Mouse (Mus musculus): ENCODE measurements around the gene Pygm. TPM values are rescaled to one million over a fixed set of nuclear protein-coding genes. Genes with fewer than 3 reads are reported as not detected.
A peak's percentile ranks its signal among the peaks of the same experiment; 100 is the strongest.

Gene Pygm
- polyA plus RNA-seq, 1 experiment from 2014 or later: 0.59 TPM

DNA sequence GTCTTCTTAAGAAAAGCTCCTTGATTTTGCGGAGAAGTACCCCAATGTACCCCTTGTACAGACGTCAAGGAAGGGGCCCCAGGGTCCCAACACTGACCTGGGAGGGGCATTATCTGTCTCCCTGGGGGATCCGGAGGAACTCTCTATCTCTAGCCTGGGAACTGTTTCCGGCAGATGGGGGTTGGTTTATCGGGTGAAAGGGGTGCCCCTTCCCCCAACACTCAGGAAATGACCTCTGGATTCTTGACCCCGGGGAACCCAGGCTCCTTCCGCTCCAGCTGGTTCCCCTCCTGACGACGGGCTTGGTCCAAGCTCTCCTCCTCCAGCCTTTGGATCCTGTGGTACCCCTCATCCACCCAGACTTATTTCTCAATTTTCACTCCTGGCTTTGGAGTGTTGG, 17.8 kb downstream of the Pygm start:
- WGBS (ENCODE audit: missing documents): 6% methylated on average over 9 of the region's 9 CpGs
- H3K4me3 ChIP-seq (ENCODE audit: inconsistent target): peak overlapping the region; percentile 22; the same call in 1 of the 2 replicates

DNA sequence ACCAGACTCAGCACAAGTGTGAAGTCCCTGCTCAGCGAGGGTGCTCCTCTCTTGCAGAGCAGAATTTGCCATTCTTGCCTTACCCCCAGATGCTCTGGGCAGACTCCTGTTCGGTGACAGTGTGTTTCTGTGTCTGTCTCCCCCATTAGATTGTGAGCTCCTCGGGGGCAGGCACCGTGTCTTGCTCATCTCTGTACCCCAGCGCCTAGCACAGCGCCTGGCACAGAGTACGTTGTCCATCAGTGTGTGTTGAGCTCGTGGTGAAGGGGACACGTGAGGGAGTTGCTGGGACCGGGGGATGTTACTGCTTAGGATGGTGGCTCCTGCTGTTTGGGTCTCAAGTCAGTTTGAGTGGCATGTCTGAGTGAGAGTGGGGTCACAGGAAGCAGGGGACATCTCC, 19.7 kb downstream of the Pygm start:
- Histone ChIP-seq H3K79me2 (ENCODE audit: inconsistent target) (no peaks in the 10 kb centered on the region), H3K36me3 (ENCODE audit: inconsistent target) (no peaks in the 10 kb centered on the region), H3K4me3 (ENCODE audit: inconsistent target) (no peak overlapping the region), H3K27ac (no peak overlapping the region)
- 92% methylated on average over 9 of the region's 10 CpGs for whole genome bisulfite sequencing (ENCODE audit: missing documents)

More for the DNA sequence above, 17.8 kb downstream of the Pygm start:
- no peaks in the 10 kb centered on the region for H3K79me2 ChIP-seq (ENCODE audit: inconsistent target)
- H3K36me3 ChIP-seq (ENCODE audit: inconsistent target): no peaks in the 10 kb centered on the region
- H3K27ac ChIP-seq: no peak overlapping the region

DNA sequence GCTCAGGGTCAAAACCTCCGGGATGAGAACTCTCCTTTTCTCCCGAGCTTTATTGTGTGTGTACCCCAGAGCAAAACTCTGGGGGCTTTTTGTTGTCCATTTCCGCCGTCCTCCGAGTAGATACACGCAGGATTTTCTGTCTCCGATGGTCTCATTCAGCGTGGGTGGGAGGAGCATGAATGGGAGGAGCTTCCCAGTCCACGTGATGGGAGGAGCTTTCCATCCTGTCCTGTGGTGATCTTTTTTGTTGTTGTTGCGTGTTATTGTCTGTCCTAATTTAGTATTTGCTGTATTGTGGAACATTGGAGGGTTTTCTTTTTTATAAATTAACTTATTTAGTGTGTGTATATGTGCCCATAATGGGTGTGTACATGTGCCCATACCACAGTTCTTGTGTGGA, 21.2 kb downstream of the Pygm start:
- 77% methylated on average over 10 of the region's 10 CpGs for WGBS (ENCODE audit: missing documents)
- H3K36me3 ChIP-seq (ENCODE audit: inconsistent target): no peaks in the 10 kb centered on the region

DNA sequence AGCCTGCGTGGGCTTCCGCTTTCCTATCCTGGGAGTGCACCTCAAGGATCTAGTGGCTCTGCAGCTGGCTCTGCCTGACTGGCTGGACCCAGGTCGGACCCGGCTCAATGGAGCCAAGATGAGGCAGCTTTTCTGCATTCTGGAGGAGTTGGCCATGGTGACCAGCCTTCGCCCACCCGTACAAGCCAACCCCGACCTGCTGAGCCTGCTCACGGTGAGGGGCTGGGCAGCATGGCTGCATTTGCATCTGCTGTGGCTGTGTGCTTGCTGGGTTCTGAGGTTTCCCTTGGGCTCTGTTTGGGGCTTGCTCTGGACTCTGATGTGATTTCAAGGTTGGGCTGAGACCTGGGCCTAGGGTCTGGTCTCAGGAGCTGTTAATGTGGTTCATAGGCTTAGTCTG, 22.9 kb downstream of the Pygm start:
- H3K36me3 ChIP-seq (ENCODE audit: inconsistent target): no peaks in the 10 kb centered on the region
- WGBS (ENCODE audit: missing documents): 99% methylated on average over 6 of the region's 8 CpGs
- H3K4me3 ChIP-seq (ENCODE audit: inconsistent target): no peak overlapping the region
- H3K79me2 ChIP-seq (ENCODE audit: inconsistent target): no peaks in the 10 kb centered on the region
- H3K27ac ChIP-seq: no peak overlapping the region

More for the DNA sequence above, 21.2 kb downstream of the Pygm start:
- H3K4me3 ChIP-seq (ENCODE audit: inconsistent target): no peak overlapping the region
- no peaks in the 10 kb centered on the region for H3K79me2 ChIP-seq (ENCODE audit: inconsistent target)
- no peak overlapping the region for H3K27ac ChIP-seq

DNA sequence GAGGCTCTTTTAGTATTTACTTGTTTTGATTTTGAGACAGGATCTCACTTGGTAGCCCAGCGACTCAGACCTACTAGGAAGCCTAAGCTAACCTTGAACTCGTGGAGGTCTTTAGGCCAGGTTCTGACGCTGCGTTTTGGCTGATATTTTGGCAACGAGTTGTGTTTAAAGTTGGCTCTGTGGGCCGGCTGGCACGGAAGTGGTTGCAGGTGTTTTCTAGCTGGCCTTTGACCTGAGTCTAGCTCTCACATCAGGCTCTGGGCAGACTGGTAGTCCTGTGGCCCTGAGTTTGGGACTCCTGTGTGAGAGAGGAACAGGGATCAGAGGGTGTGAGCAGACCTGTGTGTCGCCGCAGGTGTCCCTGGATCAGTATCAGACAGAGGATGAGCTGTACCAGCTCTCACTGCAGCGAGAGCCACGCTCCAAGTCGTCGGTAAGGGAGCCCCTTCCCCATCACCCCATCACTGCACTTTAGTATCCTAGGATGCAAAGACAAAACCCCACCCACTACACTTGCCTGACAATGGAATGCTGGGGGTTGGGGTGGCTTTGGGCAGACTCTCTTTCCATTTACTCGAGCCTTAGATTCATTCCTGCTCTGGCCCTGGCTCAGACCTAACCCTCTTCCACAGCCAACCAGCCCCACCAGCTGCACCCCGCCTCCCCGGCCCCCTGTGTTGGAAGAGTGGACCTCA, 23.8 kb downstream of the Pygm start:
- H3K27ac ChIP-seq: no peak overlapping the region
- H3K4me3 ChIP-seq (ENCODE audit: inconsistent target): no peak overlapping the region
- no peaks in the 10 kb centered on the region for H3K36me3 ChIP-seq (ENCODE audit: inconsistent target)
- WGBS (ENCODE audit: missing documents): 94% methylated on average over 16 of the region's 16 CpGs
- H3K79me2 ChIP-seq (ENCODE audit: inconsistent target): no peaks in the 10 kb centered on the region

DNA sequence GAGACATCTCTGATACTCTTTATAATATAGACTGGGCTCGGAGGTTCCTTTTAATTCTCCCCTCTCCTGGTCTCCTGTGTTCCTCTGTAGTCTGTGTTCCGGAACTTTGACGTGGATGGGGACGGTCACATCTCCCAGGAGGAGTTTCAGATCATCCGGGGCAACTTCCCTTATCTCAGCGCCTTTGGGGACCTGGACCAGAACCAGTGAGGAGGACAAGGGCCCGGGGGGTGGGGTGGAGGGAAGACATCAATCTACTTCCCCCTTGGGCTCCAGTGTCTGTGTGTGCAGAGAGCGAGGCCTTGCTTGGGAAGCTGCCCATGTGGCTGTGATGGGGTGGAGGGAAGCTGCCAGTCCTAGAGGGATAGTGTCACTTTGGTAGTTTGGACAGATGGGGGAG, 24.6 kb downstream of the Pygm start:
- Histone ChIP-seq H3K79me2 (ENCODE audit: inconsistent target) (no peaks in the 10 kb centered on the region), H3K36me3 (ENCODE audit: inconsistent target) (no peaks in the 10 kb centered on the region), H3K4me3 (ENCODE audit: inconsistent target) (no peak overlapping the region), H3K27ac (no peak overlapping the region)
- WGBS (ENCODE audit: missing documents): 47% methylated on average over 8 of the region's 8 CpGs

DNA sequence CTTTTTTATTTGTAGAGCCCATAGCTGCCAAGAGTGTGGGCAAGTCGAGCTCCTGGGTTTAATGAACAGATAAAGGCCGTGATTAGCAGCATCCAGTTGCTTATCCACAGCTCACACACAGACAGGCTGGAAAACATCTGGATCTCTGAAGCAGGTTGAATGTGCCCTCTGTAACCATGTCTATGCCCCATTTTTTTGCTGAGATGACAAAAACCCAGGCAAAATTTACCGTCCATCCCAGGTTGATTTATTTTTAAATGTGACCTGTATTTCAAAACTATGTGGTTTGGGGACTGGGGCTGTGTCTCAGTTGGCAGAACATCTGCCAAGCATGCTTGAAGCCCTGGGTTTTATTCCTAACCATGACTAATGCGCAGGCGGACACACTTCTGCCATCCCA, 25.0 kb downstream of the Pygm start:
- Histone ChIP-seq H3K36me3 (ENCODE audit: inconsistent target) (no peaks in the 10 kb centered on the region), H3K79me2 (ENCODE audit: inconsistent target) (no peaks in the 10 kb centered on the region), H3K27ac (no peak overlapping the region), H3K4me3 (ENCODE audit: inconsistent target) (no peak overlapping the region)
- WGBS (ENCODE audit: missing documents): 98% methylated on average over 5 of the region's 5 CpGs

DNA sequence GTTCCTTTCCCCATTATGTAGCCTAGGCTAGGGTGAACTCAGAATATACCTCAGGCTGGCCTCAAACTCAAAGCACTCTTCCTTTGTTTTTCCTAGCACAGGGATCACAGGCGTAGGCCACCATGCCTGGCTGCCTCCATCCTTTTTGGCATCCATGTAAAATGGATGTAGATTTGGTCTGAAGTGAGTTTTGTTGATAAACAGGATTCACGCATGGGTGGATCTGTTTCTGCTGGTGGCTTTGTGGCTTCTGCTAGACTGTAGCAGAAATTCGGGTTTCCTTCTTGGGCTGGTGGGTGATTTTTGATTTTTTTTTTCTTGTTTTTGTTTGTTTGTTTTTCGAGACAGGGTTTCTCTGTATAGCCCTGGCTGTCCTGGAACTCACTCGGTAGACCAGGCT, 25.7 kb downstream of the Pygm start:
- no peaks in the 10 kb centered on the region for H3K79me2 ChIP-seq (ENCODE audit: inconsistent target)
- H3K4me3 ChIP-seq (ENCODE audit: inconsistent target): no peak overlapping the region
- no peak overlapping the region for H3K27ac ChIP-seq
- WGBS (ENCODE audit: missing documents): 91% methylated on average over 4 of the region's 5 CpGs
- no peaks in the 10 kb centered on the region for H3K36me3 ChIP-seq (ENCODE audit: inconsistent target)

DNA sequence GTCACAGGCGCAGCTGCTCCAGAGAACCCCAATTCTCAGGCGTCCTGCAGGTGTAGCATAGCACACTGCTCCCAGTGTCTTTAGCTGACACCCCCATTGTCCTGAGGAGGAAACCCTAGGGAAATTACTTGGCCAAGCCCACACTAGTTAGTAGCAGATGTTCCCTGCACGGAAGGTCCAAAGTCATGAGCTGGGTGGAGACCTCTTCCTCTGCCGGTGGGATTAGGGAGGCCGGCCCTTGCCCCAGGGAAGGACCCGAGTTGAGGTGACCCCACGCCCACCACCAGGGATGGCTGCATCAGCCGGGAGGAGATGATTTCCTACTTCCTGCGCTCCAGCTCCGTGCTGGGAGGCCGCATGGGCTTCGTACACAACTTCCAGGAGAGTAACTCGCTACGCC, 28.6 kb downstream of the Pygm start:
- no peak overlapping the region for H3K4me3 ChIP-seq (ENCODE audit: inconsistent target)
- no peaks in the 10 kb centered on the region for H3K79me2 ChIP-seq (ENCODE audit: inconsistent target)
- 98% methylated on average over 14 of the region's 14 CpGs for WGBS (ENCODE audit: missing documents)
- H3K27ac ChIP-seq: no peak overlapping the region
- H3K36me3 ChIP-seq (ENCODE audit: inconsistent target): no peaks in the 10 kb centered on the region

DNA sequence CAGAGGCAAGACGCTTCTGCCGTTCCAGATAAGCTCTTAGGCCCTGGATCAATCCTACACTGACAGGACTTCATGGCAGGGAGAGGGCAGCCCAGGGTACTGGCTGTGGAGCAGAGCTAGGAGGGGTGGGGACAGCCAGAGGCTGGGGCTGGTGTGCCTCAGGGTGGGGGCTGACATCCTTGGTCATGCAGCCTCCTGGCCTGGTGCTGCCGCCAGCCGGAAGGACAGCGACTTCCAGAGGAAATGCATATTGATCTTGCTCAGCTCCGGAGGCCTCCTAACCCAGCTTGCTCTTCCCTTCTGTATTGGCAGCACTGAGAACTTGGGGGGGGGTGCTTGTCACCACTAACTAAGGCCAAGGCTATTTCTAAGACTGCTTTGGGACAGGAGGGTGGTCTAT, 31.3 kb downstream of the Pygm start:
- WGBS (ENCODE audit: missing documents): 77% methylated on average over 5 of the region's 6 CpGs
- Histone ChIP-seq H3K36me3 (ENCODE audit: inconsistent target) (no peaks in the 10 kb centered on the region), H3K27ac (no peak overlapping the region), H3K79me2 (ENCODE audit: inconsistent target) (no peaks in the 10 kb centered on the region), H3K4me3 (ENCODE audit: inconsistent target) (no peak overlapping the region)

DNA sequence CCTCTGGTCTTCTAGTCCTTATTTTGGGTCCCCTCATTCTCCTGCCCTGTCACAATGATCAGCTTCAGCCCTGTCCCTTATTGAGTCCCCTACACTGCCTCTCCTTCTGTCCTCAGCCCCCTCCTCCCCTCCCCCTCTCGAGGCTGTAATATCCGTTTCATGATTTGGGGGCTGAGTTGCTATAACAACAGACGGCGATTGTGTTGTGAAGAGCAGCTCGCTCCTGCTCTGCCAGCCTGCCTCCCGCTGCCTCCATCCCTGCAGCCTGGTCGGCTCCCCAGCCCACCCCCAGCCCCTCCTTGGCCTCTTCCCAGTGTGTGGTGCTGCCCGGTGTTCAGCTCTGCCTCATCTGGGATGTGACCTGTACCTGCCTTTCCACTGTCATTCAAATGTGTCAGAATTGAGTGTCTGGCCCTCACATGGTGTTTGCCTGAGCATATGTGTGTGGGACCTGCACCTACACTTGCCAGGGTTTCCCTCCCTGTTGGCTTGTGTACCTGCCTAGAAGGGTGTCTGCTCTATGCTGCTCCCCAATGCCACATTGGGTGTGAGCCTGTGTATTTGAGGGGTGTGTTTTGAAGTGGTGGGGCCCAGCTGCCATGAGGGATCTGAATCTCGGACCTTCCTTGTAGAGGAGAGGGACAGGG, 32.0 kb downstream of the Pygm start:
- no peak overlapping the region for H3K27ac ChIP-seq
- H3K36me3 ChIP-seq (ENCODE audit: inconsistent target): no peaks in the 10 kb centered on the region
- WGBS (ENCODE audit: missing documents): 59% methylated on average over 9 of the region's 9 CpGs
- H3K4me3 ChIP-seq (ENCODE audit: inconsistent target): no peak overlapping the region
- H3K79me2 ChIP-seq (ENCODE audit: inconsistent target): no peaks in the 10 kb centered on the region

DNA sequence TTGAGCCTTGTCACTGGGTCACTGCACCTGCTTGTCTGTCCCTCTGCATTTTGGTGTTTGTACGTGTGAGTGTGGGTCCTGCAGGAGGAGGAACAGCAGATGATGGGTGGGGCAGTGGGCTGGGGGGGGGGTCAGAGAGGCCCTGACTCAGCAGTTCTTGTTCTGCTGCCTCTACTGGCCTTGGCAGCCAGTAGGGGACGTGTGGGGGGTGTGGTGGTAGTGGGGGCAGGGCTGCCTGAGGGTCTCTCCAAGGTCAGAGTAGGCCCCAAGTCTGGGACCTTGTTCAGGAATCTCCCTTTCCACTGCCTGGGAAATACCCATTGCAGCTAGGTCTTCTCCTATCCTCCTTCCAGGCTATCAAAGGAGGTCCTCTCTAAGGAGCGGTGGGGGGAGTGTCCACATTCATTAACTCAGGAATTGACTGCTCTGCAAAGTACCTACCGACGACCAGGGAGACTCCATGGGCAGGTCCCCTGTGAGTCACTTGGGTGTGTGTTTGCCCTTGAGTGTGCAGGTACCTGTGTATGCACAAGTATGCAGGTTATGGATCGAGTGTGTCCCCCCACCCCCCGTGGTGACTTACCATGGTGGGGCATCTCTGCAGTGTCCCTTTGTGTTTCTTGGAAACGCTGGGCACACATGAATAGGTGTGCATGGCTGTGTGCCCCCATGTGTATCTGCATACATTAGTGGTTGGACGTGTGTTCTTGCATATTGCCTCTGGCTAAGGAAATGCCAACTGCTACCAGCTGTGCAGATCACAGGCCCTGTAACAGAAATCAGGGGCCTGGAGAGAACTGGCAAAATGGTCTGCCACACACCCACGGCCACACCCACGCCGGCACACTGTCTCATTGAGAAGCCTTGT, 32.9 kb downstream of the Pygm start:
- WGBS (ENCODE audit: missing documents): 76% methylated on average over 12 of the region's 12 CpGs
- Histone ChIP-seq H3K4me3 (ENCODE audit: inconsistent target) (no peak overlapping the region), H3K79me2 (ENCODE audit: inconsistent target) (no peaks in the 10 kb centered on the region), H3K27ac (no peak overlapping the region), H3K36me3 (ENCODE audit: inconsistent target) (no peaks in the 10 kb centered on the region)

DNA sequence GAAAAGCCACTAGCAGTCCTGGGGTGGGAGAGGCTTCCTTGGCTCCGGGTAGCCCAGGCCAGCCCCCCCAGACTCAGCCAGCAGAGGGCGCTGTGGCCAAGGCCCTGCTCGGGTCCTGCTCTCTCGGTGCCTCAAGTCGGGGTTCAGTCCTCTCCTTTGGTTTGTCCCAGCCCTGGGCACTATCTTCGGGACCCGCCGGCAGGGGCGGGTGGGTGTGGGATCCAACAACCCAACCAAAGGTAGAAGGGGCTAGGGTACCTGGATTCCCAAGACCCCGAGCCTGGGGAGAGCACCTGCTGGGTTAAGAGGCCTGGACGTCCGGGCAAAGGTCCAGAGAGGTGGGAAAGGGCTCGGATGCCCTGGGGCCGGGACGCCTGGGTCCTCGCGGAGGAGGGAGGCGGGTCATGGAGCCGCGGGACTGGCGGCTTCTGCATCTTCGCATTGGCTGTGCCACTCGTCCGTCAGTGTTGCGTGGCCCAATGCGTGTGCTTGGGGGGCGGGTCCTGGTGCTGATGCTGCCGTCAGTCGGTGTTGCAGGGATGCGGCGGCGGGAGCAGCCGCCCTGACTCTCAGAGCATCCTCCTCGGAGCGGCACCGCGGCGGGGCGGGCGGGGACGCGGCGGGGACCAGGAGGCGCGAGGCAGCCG, 34.2 kb downstream of the Pygm start, which contains the start of gene Nrxn2:
Nrxn2 (plus strand) TSS at position 499 of the 647 bp plus-strand sequence.
- no peaks in the 10 kb centered on the region for H3K36me3 ChIP-seq (ENCODE audit: inconsistent target)
- 2% methylated on average over 46 of the region's 46 CpGs for WGBS (ENCODE audit: missing documents)
- no peaks in the 10 kb centered on the region for H3K79me2 ChIP-seq (ENCODE audit: inconsistent target)
- no peak within 1 kb of the TSS for H3K4me3 ChIP-seq (ENCODE audit: inconsistent target)
- H3K27ac ChIP-seq: no peak within 1 kb of the TSS

DNA sequence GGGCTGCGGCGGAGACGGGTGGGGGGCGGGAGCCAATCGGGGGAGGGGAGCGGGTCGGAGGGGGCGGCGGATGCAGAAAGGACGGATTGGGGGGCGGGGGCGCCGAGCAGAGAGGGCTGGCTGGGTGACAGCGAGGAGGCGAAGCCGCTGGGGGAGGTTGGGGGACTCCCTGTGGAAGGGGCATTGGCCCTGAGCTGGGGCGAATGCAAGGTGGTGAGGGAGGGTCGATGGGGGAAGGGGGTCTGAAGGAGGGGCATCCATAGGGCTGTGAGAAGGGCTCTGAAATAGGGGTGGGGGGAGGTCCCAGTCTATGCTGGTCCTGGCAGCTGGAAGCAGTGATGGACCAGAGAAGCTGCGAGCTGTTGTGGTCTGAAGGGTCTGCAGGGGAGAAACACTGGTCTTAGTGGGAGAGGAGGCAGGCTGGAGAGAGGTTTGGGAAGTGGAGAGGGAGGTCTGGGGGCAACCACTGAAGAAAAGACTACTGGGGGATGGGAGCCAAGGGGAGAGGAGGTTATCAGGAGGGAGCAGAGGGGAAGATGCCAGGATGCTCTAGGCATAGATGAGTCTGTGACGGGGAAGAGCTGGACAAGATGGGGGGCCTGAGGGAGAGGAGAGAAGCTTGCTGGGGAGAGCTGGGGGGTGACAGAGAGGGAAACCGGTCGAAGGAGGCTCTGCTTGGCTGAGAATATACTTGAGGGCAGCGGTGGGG, 34.9 kb downstream of the Pygm start:
- no peak overlapping the region for H3K4me3 ChIP-seq (ENCODE audit: inconsistent target)
- H3K79me2 ChIP-seq (ENCODE audit: inconsistent target): no peaks in the 10 kb centered on the region
- H3K36me3 ChIP-seq (ENCODE audit: inconsistent target): no peaks in the 10 kb centered on the region
- no peak overlapping the region for H3K27ac ChIP-seq
- WGBS (ENCODE audit: missing documents): 15% methylated on average over 22 of the region's 23 CpGs

Measured in macrophage (primary cell).